Mouse (Mus musculus): ENCODE data around the gene Gm5767.
A peak's percentile ranks its signal among the peaks of the same experiment; 100 is the strongest.

- no peak for TF ChIP-seq POLR2A (IDR thresholded peaks at IDR 0.05; ENCODE audit: low read depth, low read length)
- TF ChIP-seq CTCF (IDR thresholded peaks at IDR 0.05; ENCODE audit: extremely low read depth, insufficient read depth, insufficient read length, insufficient replicate concordance) = peak; percentile 64; the same call in 1 of the 2 replicates
Observed at GRCm38 (mm10) chr16:8676800-8677199, 3.8 kb upstream of the Gm5767 start.

Measured in spleen, adult 2 months (tissue).